8 mouse cellular contexts compared by ENCODE assay signal in genomic region chr3:27859161-27859561, GRCm38 (mm10). TPM values are rescaled to one million over a fixed set of nuclear protein-coding genes. Genes with fewer than 3 reads are reported as not detected.
DNase-seq lines count a peak whose midpoint lies in the region; ATAC-seq and TF ChIP-seq lines count a peak whose summit lies in the region.

No protein-coding gene starts in this region.

- no peak for TF ChIP-seq EP300 in MEL (IDR thresholded peaks at IDR 0.05; ENCODE audit: low read depth in 1 of 2, low read length in 2 of 2)
- TF ChIP-seq EP300 in stomach, postnatal 0 days (optimal IDR thresholded peaks at IDR 0.05), result no peak

- no peak for TF ChIP-seq CTCF in MEL (IDR thresholded peaks at IDR 0.05 in 2 of 3, conservative IDR thresholded peaks at IDR 0.05 in 1 of 3; ENCODE audit: control insufficient read depth in 1 of 3, insufficient read depth in 1 of 3, low read depth in 2 of 3, low read length in 3 of 3, poor library complexity in 1 of 3, severe bottlenecking in 1 of 3)
- TF ChIP-seq CTCF in stomach, postnatal 0 days (IDR thresholded peaks at IDR 0.05; ENCODE audit: low read depth), result no peak

- no peak overlapping the region for H3K9ac ChIP-seq in MEL (ENCODE audit: control insufficient read depth, low read depth, low read length, poor library complexity, severe bottlenecking)
- H3K9ac ChIP-seq in hindbrain, embryonic 14.5 days, result no peak overlapping the region
- H3K9ac ChIP-seq in stomach, postnatal 0 days (ENCODE audit: low read length), result no peak overlapping the region

- no peaks in the 10 kb centered on the region for H3K9me3 ChIP-seq in MEL (replicated peaks; ENCODE audit: insufficient read depth, low read length)
- H3K9me3 ChIP-seq in hindbrain, embryonic 14.5 days (ENCODE audit: control insufficient read depth, low read length), result no peaks in the 10 kb centered on the region
- no peaks in the 10 kb centered on the region for H3K9me3 ChIP-seq in stomach, postnatal 0 days (ENCODE audit: control insufficient read depth, low read length)

- H3K4me1 ChIP-seq in MEL (ENCODE audit: control insufficient read depth in 1 of 2, insufficient read depth in 2 of 2, low read length in 2 of 2), result no peaks in the 10 kb centered on the region
- peaks cover 12% of the 10 kb centered on the region; the same call in 1 of the 2 replicates for H3K4me1 ChIP-seq in hindbrain, embryonic 14.5 days (replicated peaks; ENCODE audit: control insufficient read depth, insufficient read depth, low read length)
- peaks cover 15% of the 10 kb centered on the region for H3K4me1 ChIP-seq in stomach, postnatal 0 days (replicated peaks; ENCODE audit: control insufficient read depth, insufficient read depth)

- TF ChIP-seq POLR2A in MEL (IDR thresholded peaks at IDR 0.05; ENCODE audit: control insufficient read depth in 1 of 2, insufficient read depth in 1 of 2, low read depth in 1 of 2, low read length in 2 of 2, poor library complexity in 1 of 2), result no peak

- H3K27ac ChIP-seq in MEL (ENCODE audit: control insufficient read depth, low read depth, low read length), result no peak overlapping the region
- H3K27ac ChIP-seq in hindbrain, embryonic 14.5 days, result 0 out of 2 replicates have a peak overlapping the region, but pooled peaks have one; percentile 38
- H3K27ac ChIP-seq in stomach, postnatal 0 days (replicated peaks), result peak overlapping the region; percentile 42

- no peak for TF ChIP-seq RAD21 in MEL (IDR thresholded peaks at IDR 0.05; ENCODE audit: low read depth, low read length)

- H3K4me3 ChIP-seq in MEL (ENCODE audit: control insufficient read depth in 1 of 2, insufficient read depth in 1 of 2, low read depth in 2 of 2, low read length in 2 of 2), result peak overlapping the region in 1 of 2 experiments; percentile 23; a peak in 2 of 4 replicates
- H3K4me3 ChIP-seq in hindbrain, embryonic 14.5 days (replicated peaks; ENCODE audit: low read length), result no peak overlapping the region
- H3K4me3 ChIP-seq in stomach, postnatal 0 days (ENCODE audit: low read depth, low read length), result no peak overlapping the region

- H3K36me3 ChIP-seq in MEL (ENCODE audit: control insufficient read depth in 1 of 2, insufficient read depth in 2 of 2, low read length in 2 of 2), result no peaks in the 10 kb centered on the region
- no peaks in the 10 kb centered on the region for H3K36me3 ChIP-seq in hindbrain, embryonic 14.5 days (replicated peaks; ENCODE audit: control insufficient read depth, insufficient read depth)
- H3K36me3 ChIP-seq in stomach, postnatal 0 days (ENCODE audit: control insufficient read depth, insufficient read depth, low read length), result no peaks in the 10 kb centered on the region

- ATAC-seq in hindbrain, embryonic 14.5 days (ENCODE audit: low FRiP score), result no peak
- ATAC-seq in stomach, postnatal 0 days (ENCODE audit: low FRiP score, low TSS enrichment), result peak; percentile 28; the same call in 1 of the 2 replicates
- no peak for ATAC-seq in frontal cortex, adult (ENCODE audit: low TSS enrichment)

- peak; percentile 1 for DNase-seq in MEL (ENCODE audit: low read depth, low spot score)
- peak; percentile 75 for DNase-seq in embryo, embryonic 11 days
- DNase-seq in hindbrain, embryonic 14.5 days (ENCODE audit: low spot score), result peak; percentile 44
- peak; percentile 36 to 57 for DNase-seq in lung, adult 18-20 months
- DNase-seq in stomach, postnatal 0 days (ENCODE audit: low spot score), result peak; percentile 31
- DNase-seq in layer of hippocampus, postnatal 14 days (ENCODE audit: low spot score in 2 of 2), result no peak
- no peak for DNase-seq in cerebellum, adult 11-12 months

- 5% methylated on average over 5 of the region's 5 CpGs for WGBS in hindbrain, embryonic 14.5 days
- WGBS in stomach, postnatal 0 days, result under 1% methylated on average over 5 of the region's 5 CpGs

- H3K79me2 ChIP-seq in MEL (ENCODE audit: control insufficient read depth, insufficient read depth, low read length, poor library complexity), result no peaks in the 10 kb centered on the region

- H3K27me3 ChIP-seq in MEL (ENCODE audit: control insufficient read depth in 1 of 2, insufficient read depth in 2 of 2, low read length in 2 of 2), result no peaks in the 10 kb centered on the region
- H3K27me3 ChIP-seq in hindbrain, embryonic 14.5 days (ENCODE audit: control insufficient read depth, insufficient read depth, low read length), result no peaks in the 10 kb centered on the region
- H3K27me3 ChIP-seq in stomach, postnatal 0 days (ENCODE audit: control insufficient read depth, insufficient read depth, low read length), result no peaks in the 10 kb centered on the region

- H3K4me2 ChIP-seq in hindbrain, embryonic 14.5 days (replicated peaks), result no peak overlapping the region; the same call in 1 of the 2 replicates
- H3K4me2 ChIP-seq in stomach, postnatal 0 days (replicated peaks; ENCODE audit: low read depth), result peak overlapping the region; percentile 33; the same call in 1 of the 2 replicates

TF ChIP-seq in MEL, 35 proteins besides CTCF, POLR2A, EP300 and RAD21:
- no peak for TF ChIP-seq ZNF384 (IDR thresholded peaks at IDR 0.05; ENCODE audit: low read depth, low read length)
TF ChIP-seq in MEL: peak in this region for 0.

RNA-seq across cellular contexts. Expression of gene Tmem212, which starts 37.0 kb away (rescaled TPM):
- not detected in 2 replicates for total RNA-seq in MEL (2012; rRNA removed)
- not detected for polyA plus RNA-seq in MEL (2012; ENCODE audit: insufficient read depth in 1 of 2, insufficient read length in 2 of 2, low read depth in 1 of 2, low replicate concordance in 2 of 2, missing spikeins in 1 of 2)
- not detected in 2 replicates for polyA plus RNA-seq in hindbrain, embryonic 14.5 days (2014; fragmentation: Nextera tagmentation; extraction: Ambion mirVana)
- not detected in 2 replicates for polyA plus RNA-seq in stomach, postnatal 0 days (2015; fragmentation: Nextera tagmentation; extraction: Ambion mirVana)
- 1 to 10 TPM; 1.5 to 6.2 TPM for total RNA-seq in layer of hippocampus, postnatal 14 days (2021)

Comparison
In these comparisons a context has a peak if more than half of its experiments do, and no peak if none do; other contexts are left out.
1. DNase-seq: peak in MEL (single experiment), embryo, embryonic 11 days (single experiment), hindbrain, embryonic 14.5 days (single experiment), lung, adult 18-20 months (2 of 2) and stomach, postnatal 0 days (single experiment); none in layer of hippocampus, postnatal 14 days (0 of 2) and cerebellum, adult 11-12 months (single experiment).